Mouse (Mus musculus) frontal cortex, adult 2 months (tissue): ENCODE data around the gene Pabpn1l. TPM values are rescaled to one million over a fixed set of nuclear protein-coding genes. Genes with fewer than 3 reads are reported as not detected.

Experiments used
- DNase-seq, 2 experiments: peaks; one replicate each; pipeline ENCODE4 v3.0.0; 2022; ENCODE audit warnings: low spot score in 1 of 2; ENCODE audit errors: extremely low spot score in 1 of 2
- polyA plus RNA-seq: library from polyadenylated mRNA; depleted of rRNA; stranded (reverse); fragments of >200 nt; gene quantifications from 2 replicates; pipeline ENCODE4 v1.2.3, GENCODE M21; 2012; rRNA removed

The Pabpn1l gene
- polyA plus RNA-seq = not detected in 2 replicates

GRCm38 (mm10) chr8:122622727-122623126, at the start of gene Pabpn1l:
TSS of gene Pabpn1l (minus strand) at chr8:122622739.
- no peak for DNase-seq

GRCm38 (mm10) chr8:122671894-122672293, 49.4 kb upstream of the Pabpn1l start:
- no peak for DNase-seq

DNA sequence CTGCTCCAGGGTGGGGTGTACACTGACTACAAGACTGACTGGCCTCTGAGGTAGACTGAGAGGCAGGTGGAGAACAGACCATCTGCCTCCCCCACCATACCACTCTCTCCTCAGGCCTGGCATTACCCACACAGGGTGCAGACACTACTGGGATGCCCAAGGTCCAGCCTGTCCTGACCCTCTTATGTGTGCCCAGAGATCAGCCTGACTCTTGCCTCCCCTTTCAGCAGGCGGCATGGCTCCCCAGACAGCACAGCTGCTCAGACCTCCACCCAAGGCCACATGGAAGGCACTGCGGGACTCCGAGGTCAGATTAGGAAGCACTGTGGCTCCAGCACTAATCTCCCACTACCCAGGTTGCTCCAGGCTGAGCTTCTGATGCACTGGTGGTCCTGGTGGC, 48.2 kb upstream of the Pabpn1l start:
- DNase-seq = no peak

DNA sequence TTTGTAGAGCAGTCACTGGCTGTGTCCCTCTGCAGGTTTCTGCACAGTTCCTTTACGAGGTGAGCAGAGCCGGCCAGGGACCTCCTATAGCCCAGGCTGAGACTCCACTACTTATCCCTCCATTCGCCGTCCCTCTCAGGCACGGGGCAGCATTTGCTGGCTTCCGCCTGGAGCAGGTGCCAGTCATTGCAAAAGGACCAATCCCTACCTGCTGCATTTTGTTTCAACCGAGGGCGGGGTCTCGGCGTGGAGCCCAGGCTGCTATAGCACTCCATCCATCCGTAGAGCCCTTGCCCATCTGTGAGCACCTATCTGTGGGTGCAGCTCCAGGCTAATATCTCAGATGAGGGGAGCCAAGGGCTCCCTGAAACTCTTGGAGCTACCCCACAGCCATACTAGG, 47.5 kb upstream of the Pabpn1l start:
- DNase-seq = no peak

- DNase-seq = no peak
Observed at GRCm38 (mm10) chr8:122669370-122669769, 46.8 kb upstream of the Pabpn1l start.

- peak in 1 of 2 experiments; percentile 85 for DNase-seq
Observed at GRCm38 (mm10) chr8:122667854-122668253, 45.3 kb upstream of the Pabpn1l start.

DNA sequence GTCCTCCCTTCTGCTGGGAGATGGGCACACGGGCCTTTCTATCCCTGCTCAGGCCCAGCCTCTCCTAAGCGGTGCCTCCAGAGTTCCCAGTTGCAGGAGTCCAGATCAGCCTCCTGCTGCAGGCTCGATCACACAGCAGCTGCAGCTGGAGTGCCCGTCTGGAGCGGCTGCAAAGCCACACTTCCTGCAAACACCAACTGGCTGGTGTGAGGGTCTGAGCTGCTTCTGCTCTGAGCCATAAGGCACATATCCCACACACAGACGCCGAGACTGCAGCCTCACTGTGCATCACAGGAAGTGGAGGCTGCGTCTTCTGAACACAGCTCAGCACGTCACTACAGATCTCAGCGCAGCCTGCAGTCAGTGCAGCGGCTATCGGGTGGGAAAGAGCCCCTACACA, 44.3 kb upstream of the Pabpn1l start:
- DNase-seq = peak in 1 of 2 experiments; percentile 76

GRCm38 (mm10) chr8:122666338-122666764, 43.8 kb upstream of the Pabpn1l start:
- no peak for DNase-seq

- DNase-seq = peak in 1 of 2 experiments; percentile 39
Observed at GRCm38 (mm10) chr8:122665667-122666316, 43.3 kb upstream of the Pabpn1l start.

DNA sequence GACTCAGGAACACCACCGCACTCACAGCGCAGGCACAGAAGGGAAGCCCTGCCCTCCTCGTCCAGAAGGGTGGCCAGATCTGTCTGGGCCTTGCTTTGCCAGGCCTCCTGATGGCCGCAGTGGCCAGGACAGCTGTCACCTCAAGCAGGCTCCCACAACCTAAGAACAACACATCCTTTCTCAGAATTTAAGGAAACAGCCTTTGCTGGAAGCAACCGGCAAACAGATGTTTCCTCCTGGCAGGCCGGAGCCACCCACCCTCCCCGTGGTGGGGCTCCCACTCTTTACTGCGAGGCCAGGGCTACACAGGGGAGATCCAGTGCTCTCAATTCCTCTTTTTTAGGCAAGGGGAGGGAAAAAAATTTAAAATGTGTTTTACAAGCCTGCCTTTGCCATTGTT, 42.7 kb upstream of the Pabpn1l start:
- peak in 1 of 2 experiments; percentile 46 for DNase-seq

- DNase-seq = no peak
Observed at GRCm38 (mm10) chr8:122663670-122664069, 41.1 kb upstream of the Pabpn1l start.

DNA sequence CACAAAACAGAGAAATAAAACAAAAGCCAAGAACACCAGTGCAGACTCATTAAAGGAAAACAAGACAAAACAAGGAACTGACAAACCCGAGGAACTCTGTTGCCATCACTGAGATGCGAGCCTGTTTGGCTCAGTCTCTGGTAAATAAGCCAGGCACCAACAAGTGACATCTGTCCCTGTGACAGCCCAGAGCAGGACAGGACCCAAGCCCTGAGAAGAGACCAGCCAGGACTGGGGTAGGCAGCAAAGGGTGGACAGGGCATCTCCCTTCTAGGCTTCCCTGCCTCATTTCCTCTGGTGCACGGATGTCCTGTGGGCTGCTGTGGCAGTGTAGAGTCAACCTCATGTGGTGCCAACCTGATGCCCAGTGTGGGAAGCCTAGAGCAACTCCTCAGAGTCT, 40.6 kb upstream of the Pabpn1l start:
- DNase-seq = no peak

DNA sequence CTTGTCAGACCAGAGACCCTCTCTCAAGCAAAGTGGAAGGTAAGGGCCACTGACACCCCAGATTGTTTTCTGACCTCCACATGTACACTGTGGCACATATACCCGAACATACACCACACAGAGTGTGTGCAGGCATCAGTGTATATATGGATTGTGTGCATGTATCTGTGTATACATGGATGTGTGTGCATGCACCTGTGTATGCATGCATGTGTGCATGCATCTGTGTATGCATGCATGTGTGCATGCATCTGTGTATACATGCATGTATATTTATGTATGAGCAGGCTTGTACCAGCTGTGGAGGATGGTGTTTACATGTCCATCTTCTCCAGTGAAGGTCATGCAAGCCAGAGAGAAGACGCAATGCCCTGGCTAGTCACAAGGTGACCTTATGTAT, 39.4 kb upstream of the Pabpn1l start:
- no peak for DNase-seq

DNA sequence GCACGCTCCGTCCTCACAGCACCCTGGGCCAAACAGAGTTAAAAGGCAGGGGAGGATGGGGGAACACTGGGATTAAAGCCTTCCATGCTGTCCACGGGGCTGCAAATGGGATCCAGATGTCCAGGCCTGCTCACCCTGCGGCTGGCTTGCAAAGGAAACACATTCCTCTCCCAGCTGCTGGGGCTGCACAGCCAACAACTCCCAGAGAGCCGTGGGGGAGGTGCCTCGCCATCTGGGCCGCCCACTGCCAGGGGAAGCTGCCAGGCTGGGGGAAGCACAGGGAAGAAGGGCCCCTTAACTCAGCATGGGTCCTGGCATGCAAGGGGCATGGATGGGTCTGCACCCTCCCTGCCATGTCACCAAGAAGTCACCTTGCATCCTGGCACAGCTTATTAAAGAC, 38.6 kb upstream of the Pabpn1l start:
- DNase-seq = peak in 1 of 2 experiments; percentile 80

DNA sequence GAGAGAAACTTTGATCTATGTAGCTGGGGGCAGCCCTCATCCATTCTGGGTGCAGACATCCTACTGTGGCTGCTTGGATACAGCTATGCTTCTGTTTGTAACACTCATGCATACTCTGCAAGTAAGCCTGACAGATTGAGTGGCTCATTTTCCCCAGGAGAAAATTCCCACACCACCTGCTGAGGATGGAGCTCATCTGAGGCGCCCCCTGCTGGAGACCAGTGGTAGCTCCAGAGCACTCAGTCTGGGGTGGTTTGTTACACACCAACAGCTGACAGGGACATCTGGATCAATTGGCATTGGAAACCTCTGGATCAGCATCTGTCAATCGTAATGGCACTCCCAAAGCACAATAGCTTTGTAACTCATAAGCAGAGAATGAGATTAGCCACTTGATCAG, 37.5 kb upstream of the Pabpn1l start:
- DNase-seq = peak in 1 of 2 experiments; percentile 37

DNA sequence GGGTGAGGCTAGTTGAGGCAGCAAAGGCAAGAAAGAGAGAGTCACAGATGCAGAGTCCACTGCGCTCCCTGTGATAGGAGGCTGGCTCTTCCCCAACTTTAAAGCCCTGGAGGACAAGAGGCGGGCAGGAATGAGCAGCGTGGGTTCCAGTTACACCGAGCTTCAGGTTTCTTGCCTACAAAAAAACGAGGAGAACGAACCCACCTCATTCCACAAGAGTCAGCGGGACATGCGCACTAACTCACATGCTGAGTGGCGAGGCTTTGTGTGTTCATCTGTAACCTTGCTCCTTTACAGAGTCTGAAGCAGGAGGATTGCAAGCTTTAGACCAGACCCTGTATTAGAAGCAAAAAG, 36.2 kb upstream of the Pabpn1l start:
- DNase-seq = no peak

- no peak for DNase-seq
Observed at GRCm38 (mm10) chr8:122658149-122658806, 35.7 kb upstream of the Pabpn1l start.

GRCm38 (mm10) chr8:122656056-122656999, 33.8 kb upstream of the Pabpn1l start:
- DNase-seq = no peak

DNA sequence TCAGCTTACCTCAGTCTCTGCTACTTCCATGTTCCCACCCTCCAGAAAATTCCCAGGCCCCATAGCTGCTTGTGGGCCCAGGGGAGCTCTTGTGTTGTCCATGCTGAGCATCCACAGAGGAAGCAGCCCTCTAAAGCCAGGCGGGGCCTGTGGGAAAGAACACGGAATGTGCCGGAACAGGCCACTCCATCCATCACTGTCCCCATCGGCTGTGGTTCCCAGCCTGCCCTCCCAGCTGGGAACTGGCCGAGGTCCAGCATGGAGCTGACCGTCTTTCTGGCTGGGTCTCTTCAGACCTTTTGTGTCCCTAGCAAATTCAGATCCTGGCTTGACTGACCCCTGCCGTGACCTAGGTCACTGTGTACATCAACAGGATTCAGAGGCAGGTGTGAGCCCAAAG, 32.2 kb upstream of the Pabpn1l start:
- DNase-seq = no peak

DNA sequence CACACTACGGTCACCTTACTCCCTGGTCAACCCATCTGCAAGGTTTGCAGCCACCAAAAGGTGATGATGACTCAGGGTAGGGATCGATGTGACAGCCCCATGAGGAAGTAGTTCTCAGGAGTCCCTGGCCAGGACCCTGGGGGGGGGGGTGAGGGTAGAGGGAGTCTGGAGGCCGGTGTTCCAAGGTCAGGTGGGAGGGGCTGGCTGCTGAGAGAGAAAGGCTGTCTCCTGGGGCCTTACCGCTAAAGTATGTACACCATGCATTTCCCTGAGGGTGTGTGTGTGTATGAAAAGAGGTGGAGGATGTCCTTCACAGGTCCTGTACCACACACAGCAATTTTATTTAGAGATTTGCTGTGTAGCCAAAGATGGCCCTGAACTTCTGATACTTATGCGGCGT, 30.1 kb upstream of the Pabpn1l start:
- no peak for DNase-seq

DNA sequence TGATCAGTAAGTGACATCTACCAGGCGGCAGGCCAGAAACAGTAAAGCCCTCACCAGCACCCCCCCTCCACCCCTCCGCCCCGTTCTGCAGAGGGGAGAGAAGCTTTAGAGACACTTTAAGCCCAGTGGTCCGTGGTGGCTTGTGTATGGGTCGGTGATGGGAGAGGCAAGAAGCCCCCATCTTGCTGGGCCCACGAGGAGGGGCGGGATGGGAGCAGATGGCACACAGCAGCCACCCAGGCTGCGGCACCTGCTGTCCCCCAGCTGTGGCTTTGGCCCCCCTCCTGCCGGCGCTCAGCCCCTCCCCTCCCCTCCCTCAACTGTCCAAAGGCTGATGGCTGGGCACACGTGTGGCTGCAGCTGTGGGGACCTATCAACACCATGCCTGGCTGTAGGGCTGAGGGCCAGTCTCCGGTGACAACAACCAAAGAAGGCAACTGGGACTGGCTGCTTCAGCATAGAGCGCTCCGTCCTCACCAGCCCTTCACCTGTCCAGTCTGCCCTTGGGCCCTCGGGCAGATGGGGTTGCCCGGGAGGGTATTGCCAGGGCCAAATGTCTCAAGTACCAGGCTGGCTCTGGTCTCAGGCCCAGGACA, 28.9 kb upstream of the Pabpn1l start:
- DNase-seq = no peak
